Mouse (Mus musculus) right cerebral cortex, adult 2 months (tissue): Measurements from ENCODE around the gene Dclk3.
A peak's percentile ranks its signal among the peaks of the same experiment; 100 is the strongest.

ENCODE experiments used
- DNase-seq, 2 experiments: peaks; one replicate each; pipeline ENCODE4 v3.0.0; 2021 to 2022; ENCODE audit warnings: low spot score in 2 of 2

Dclk3 gene

GRCm38 (mm10) chr9:111486645-111487477 lies 48.0 kb downstream of the Dclk3 start:
- DNase-seq, result no peak

- no peak for DNase-seq
These were observed 51.7 kb downstream of the Dclk3 start for GRCm38 (mm10) chr9:111490583-111490982.

GRCm38 (mm10) chr9:111491280-111491679 lies 52.4 kb downstream of the Dclk3 start:
- DNase-seq, result no peak

- DNase-seq, result no peak
These were observed 54.6 kb downstream of the Dclk3 start for GRCm38 (mm10) chr9:111493490-111493889.

GRCm38 (mm10) chr9:111495561-111495960 lies 56.7 kb downstream of the Dclk3 start:
- peak; percentile 77 to 87 for DNase-seq

GRCm38 (mm10) chr9:111497074-111497811 lies 58.4 kb downstream of the Dclk3 start:
- peak; percentile 86 to 87 for DNase-seq

GRCm38 (mm10) chr9:111500211-111500610 lies 61.3 kb downstream of the Dclk3 start:
- no peak for DNase-seq

- DNase-seq, result no peak
These were observed 67.2 kb downstream of the Dclk3 start for GRCm38 (mm10) chr9:111506075-111506474.

GRCm38 (mm10) chr9:111514586-111515473 lies 75.9 kb downstream of the Dclk3 start:
- DNase-seq, result peak in 1 of 2 experiments; percentile 14

- DNase-seq, result no peak
These were observed 76.7 kb downstream of the Dclk3 start for GRCm38 (mm10) chr9:111515536-111515935.

- DNase-seq, result no peak
These were observed 83.3 kb downstream of the Dclk3 start for GRCm38 (mm10) chr9:111522226-111522625.

- no peak for DNase-seq
These were observed 84.2 kb downstream of the Dclk3 start for GRCm38 (mm10) chr9:111523111-111523510.

- DNase-seq, result no peak
These were observed 85.0 kb downstream of the Dclk3 start for GRCm38 (mm10) chr9:111523871-111524270.

GRCm38 (mm10) chr9:111534744-111535423 lies 96.0 kb downstream of the Dclk3 start:
- no peak for DNase-seq

- DNase-seq, result no peak
These were observed 96.7 kb downstream of the Dclk3 start for GRCm38 (mm10) chr9:111535445-111536064.
